Mouse (Mus musculus): ENCODE measurements around the gene Zdhhc18. TPM values are rescaled to one million over a fixed set of nuclear protein-coding genes. Genes with fewer than 3 reads are reported as not detected.
A peak's percentile ranks its signal among the peaks of the same experiment; 100 is the strongest.
"Not testable (repeated sequence)": the region's sequence is repeated elsewhere in the genome, so short reads cannot be mapped to it uniquely, and the experiment has no call there.

Zdhhc18 gene
- polyA plus RNA-seq, 1 experiment from 2014 or later: 1.1 TPM

DNA sequence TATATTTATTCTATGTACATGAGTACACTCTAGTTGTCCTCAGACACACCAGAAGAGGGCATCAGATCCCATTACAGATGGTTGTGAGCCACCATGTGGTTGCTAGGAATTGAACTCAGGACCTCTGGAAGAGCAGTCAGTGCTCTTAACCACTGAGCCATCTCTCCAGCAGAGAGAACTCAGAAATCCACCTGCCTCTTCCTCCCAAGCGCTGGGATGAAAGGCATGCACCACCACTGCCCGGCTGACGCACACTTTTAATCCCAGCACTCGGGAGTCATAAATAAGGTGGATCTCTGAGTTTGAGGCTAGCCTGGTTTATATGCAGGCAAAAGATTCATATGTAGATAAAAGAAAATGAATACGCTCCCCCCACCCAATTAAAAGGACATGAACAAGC, 490 bp downstream of the Zdhhc18 start:
- not testable (repeated sequence) for ATAC-seq (ENCODE audit: low read depth); H3K4me1 ChIP-seq (replicated peaks)
- H3K4me2 ChIP-seq: peak overlapping the region; percentile 59

DNA sequence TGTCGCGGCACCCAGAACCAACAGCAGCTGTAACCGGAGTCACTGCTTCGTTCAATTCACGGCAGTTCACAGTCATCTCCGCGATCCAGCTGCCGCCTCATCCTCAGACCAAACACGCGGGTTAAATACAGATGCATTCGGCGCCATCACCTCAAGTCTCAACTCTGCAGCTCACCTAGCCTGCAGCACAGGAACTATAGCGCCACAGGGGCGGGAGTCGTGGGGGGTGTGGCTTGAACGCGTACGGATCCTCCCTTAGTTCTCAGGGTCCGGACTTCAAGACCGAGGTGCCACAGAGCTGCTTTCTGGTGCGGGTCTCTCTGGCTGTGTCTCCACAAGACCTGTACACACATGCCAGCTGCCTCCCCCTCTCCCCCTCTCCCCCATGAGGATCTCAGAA, 4.3 kb downstream of the Zdhhc18 start:
- Histone ChIP-seq H3K36me3 (no peaks in the 10 kb centered on the region), H3K4me1 (replicated peaks) (peaks cover 6% of the 10 kb centered on the region), H3K9ac (no peak overlapping the region), H3K27me3 (no peaks in the 10 kb centered on the region), H3K4me3 (replicated peaks) (no peak overlapping the region), H3K4me2 (no peak overlapping the region), H3K27ac (no peak overlapping the region), H3K9me3 (replicated peaks) (no peaks in the 10 kb centered on the region; the same call in 1 of the 2 replicates)
- WGBS (ENCODE audit: insufficient replicate concordance): 55% methylated on average over 21 of the region's 21 CpGs
- DNase-seq (no peak), ATAC-seq (ENCODE audit: low read depth) (no peak)

More for the DNA sequence above, 490 bp downstream of the Zdhhc18 start:
- not testable (repeated sequence) for H3K36me3 ChIP-seq; H3K27me3 ChIP-seq; H3K27ac ChIP-seq; DNase-seq; H3K9me3 ChIP-seq (replicated peaks)
- H3K4me3 ChIP-seq (replicated peaks): peak overlapping the region; percentile 47
- H3K9ac ChIP-seq: 0 out of 2 replicates have a peak overlapping the region, but pooled peaks have one; percentile 47
- 67% methylated on average over 5 of the region's 5 CpGs for WGBS (ENCODE audit: insufficient replicate concordance)

DNA sequence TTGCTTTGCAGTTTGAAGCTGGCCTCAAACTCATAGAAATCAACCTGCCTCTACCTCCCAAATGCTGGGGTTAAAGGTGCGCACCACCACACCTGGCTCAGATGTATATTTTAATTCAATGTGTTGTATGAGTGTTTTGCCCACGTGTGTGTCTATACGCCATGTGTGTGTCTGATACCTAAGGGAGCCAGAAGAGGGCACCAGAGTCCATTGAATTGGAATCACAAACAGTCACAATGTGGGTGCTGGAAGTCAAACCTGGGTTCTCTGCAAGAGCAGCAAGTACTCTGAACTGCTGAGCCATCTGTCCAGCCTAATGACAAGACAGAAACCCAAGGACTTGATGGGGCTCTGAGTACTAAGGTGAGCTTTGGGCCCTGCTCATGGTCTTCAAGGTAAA, 4.8 kb downstream of the Zdhhc18 start:
- Histone ChIP-seq H3K9ac (no peak overlapping the region), H3K27ac (no peak overlapping the region)

DNA sequence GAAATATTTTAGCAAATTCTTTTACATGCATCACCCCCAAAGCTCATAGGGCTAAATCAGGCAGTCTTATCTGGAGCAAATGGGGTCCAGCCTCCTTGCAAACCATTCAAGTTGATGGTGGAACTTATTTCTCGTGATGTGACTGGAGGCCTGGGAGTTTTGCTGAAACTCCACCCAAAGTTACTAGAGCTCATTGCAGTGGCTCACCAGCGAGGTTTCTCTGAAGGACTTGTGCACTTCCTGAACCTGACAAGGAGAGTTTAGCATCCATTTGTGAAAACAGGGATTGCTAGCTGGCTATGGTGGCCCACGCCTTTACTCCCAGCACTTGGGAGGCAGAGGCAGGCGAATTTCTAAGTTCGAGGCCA, 15.9 kb downstream of the Zdhhc18 start:
- 71% methylated on average over 5 of the region's 5 CpGs for WGBS (ENCODE audit: insufficient replicate concordance)
- H3K4me3 ChIP-seq (replicated peaks): peak overlapping the region; percentile 76; the same call in 1 of the 2 replicates
- H3K9me3 ChIP-seq (replicated peaks): no peaks in the 10 kb centered on the region
- H3K36me3 ChIP-seq: no peaks in the 10 kb centered on the region
- ATAC-seq (ENCODE audit: low read depth) (no peak), DNase-seq (no peak)
- no peak overlapping the region for H3K27ac ChIP-seq
- H3K27me3 ChIP-seq: no peaks in the 10 kb centered on the region
- peaks cover 40% of the 10 kb centered on the region for H3K4me1 ChIP-seq (replicated peaks)
- H3K9ac ChIP-seq: peak overlapping the region; percentile 82; the same call in 1 of the 2 replicates
- peak overlapping the region; percentile 84 for H3K4me2 ChIP-seq

More for the DNA sequence above, 4.8 kb downstream of the Zdhhc18 start:
- ATAC-seq (ENCODE audit: low read depth) (no peak), DNase-seq (no peak)
- no peak overlapping the region for H3K4me2 ChIP-seq
- H3K4me1 ChIP-seq (replicated peaks): peaks cover 6% of the 10 kb centered on the region
- no peak overlapping the region for H3K4me3 ChIP-seq (replicated peaks)
- H3K36me3 ChIP-seq: no peaks in the 10 kb centered on the region
- WGBS (ENCODE audit: insufficient replicate concordance): 74% methylated on average over 3 of the region's 3 CpGs
- no peaks in the 10 kb centered on the region for H3K27me3 ChIP-seq
- H3K9me3 ChIP-seq (replicated peaks): no peaks in the 10 kb centered on the region; the same call in 1 of the 2 replicates

DNA sequence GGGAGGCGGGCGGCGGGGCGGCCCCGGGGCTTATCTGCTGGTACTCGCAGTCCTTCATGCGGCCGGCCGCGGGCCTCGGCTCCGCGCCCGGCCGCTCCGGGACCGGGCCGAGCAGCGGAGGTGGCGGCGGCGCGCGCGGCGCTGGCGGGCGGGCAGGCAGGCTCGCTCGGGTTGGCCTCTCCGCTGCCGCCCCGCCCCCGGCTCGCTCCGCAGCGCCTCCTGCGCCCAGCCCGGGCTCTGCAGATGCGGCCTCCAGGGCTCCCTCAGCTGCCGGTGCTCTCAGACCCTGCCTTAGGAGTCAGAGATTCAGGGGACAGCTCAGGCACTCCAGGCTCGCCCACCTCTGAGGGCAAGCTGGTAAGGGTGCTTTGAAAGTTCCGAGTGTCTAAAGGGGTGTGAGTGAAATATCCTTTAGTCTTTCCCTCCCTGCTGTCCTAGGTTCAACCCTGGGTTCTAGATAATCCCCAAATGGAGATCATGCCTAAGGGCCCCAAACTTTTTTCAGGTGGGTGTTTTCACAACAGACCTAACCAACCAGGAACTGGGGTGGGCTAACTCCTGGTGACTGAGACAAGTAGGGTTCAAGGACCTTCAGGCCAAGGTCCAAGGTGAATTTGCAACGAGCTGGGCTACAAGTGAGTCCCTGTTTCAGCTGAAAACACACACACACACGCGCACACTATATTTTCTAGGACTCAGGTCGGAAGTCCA, 16.5 kb downstream of the Zdhhc18 start:
- no peaks in the 10 kb centered on the region for H3K9me3 ChIP-seq (replicated peaks)
- peak; percentile 88 for ATAC-seq (ENCODE audit: low read depth)
- WGBS (ENCODE audit: insufficient replicate concordance): 9% methylated on average over 38 of the region's 47 CpGs

DNA sequence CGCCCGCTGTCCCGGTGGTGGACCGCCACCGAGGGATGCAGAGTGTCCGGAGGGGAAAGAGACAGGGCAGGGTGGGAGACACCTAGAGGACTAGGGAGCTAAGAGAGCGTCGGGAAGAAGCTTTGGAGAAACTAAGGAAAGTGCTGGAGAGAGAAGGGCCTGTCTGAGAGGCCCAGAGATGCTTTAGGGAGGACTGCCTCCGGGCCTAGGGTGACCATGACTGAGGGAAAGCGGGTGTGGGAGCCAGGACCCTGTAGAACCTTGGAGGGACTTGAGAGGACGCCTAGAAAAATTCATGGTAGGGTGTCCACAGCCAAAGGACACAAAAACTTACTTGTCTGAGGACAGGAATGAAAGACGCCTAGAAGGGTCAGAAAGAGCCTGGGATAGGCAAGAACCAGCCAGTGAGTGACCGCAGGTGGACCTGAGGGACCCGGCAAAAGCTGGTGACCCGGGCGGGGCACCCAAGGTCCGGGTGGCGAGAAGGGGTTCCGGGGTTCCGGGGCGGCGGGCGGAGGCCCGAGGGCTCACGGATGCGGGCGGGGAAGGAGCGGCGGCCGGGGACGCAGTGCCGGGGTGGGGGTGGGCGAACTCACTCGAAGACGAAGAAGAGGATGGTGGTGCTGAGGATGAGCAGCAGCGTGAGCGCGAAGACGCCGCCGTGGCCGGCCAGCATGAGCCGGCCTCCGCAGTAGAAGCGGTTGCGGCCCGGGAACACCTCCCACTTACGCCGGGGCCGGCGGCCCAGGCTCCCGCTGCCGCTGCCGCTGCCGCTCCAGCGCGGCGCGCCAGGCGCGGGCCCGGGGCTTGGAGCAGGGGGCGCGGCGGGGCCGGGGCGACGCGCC, 17.2 kb downstream of the Zdhhc18 start:
- H3K27ac ChIP-seq: peak overlapping the region; percentile 43
- WGBS (ENCODE audit: insufficient replicate concordance): 3% methylated on average over 51 of the region's 69 CpGs
- H3K9ac ChIP-seq: peak overlapping the region; percentile 82
- peaks cover 40% of the 10 kb centered on the region for H3K4me1 ChIP-seq (replicated peaks)
- no peaks in the 10 kb centered on the region for H3K9me3 ChIP-seq (replicated peaks)
- H3K27me3 ChIP-seq: no peaks in the 10 kb centered on the region
- H3K36me3 ChIP-seq: no peaks in the 10 kb centered on the region
- peak; percentile 69 for ATAC-seq (ENCODE audit: low read depth)
- H3K4me2 ChIP-seq: peak overlapping the region; percentile 84
- no peak for DNase-seq
- peak overlapping the region; percentile 76 for H3K4me3 ChIP-seq (replicated peaks)

More for the DNA sequence above, 16.5 kb downstream of the Zdhhc18 start:
- DNase-seq: peak; percentile 78
- peak overlapping the region; percentile 43 for H3K27ac ChIP-seq
- H3K4me2 ChIP-seq: peak overlapping the region; percentile 84
- H3K9ac ChIP-seq: peak overlapping the region; percentile 82
- H3K4me1 ChIP-seq (replicated peaks): peaks cover 40% of the 10 kb centered on the region
- no peaks in the 10 kb centered on the region for H3K27me3 ChIP-seq
- no peaks in the 10 kb centered on the region for H3K36me3 ChIP-seq
- H3K4me3 ChIP-seq (replicated peaks): peak overlapping the region; percentile 76

DNA sequence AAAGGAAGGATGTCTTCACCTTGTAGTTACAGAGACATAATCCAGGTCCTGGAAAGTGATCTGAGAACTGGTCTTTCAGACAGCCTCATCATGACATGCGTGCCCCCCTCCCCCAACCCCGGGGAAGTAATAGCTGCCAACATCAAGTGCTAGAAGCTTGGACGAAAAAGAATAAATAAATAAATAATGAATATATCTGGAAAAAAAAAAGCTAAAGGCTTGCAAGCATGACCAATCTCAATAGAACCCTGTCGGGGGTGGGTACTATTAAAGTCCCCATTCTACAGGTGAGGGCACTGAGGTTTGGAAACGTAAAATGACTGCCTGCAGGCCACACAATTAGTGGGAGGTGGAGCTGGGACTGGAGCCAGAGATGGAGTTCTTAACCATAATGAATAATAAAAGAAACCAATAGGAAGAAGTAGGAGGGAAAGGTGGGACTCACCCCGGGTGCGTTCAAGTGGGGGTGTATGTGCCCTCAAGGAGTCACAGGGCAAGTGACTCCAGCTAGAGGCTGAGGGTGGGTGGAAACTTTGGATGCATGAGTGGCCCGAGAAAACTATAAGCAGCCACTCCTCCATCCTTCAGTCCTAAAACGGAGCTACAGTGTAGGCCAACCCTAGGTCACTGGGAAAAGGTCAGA, 18.1 kb downstream of the Zdhhc18 start:
- Histone ChIP-seq H3K4me2 (peak overlapping the region; percentile 84), H3K4me1 (replicated peaks) (peaks cover 42% of the 10 kb centered on the region), H3K27ac (no peak overlapping the region), H3K9ac (peak overlapping the region; percentile 82), H3K36me3 (peaks cover 4% of the 10 kb centered on the region; the same call in 1 of the 2 replicates), H3K27me3 (no peaks in the 10 kb centered on the region), H3K4me3 (replicated peaks) (peak overlapping the region; percentile 76), H3K9me3 (replicated peaks) (no peaks in the 10 kb centered on the region)
- DNase-seq (no peak), ATAC-seq (ENCODE audit: low read depth) (no peak)
- 53% methylated on average over 9 of the region's 9 CpGs for WGBS (ENCODE audit: insufficient replicate concordance)

DNA sequence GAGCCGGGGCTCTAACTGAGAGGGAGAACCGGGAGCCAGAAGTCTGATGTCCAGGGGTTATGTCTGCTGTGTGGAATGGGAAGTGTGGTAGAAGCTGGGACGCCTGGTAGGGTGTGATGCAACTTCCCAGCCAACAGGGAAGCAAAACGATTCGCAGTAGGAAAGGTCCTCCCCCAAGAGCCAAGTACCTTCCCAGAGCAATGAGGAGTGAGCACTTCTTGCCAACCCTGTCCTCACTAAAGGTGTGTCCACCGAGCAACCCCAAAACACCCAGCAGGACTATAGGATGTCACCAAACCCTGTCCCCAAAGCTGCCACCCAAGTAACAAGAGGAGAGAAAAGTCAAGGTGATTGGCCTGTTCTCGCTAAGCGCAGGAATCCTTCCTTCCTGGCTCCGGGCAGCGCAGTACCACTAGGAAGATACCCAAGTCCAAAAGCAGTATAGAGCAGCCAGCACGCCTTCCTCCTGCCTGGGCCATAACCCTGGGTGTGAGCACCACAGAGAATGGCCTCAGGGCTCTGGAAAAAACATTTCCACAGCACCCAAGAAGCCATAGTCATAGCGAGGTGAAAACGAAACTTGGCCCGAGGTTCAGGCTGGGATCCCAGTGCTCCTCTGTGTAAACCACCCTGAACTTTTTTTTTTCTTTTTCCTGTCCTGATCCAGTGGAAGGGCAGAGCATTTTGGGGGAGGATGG, 18.7 kb downstream of the Zdhhc18 start:
- WGBS (ENCODE audit: insufficient replicate concordance): 64% methylated on average over 14 of the region's 14 CpGs
- DNase-seq: no peak
- peak overlapping the region; percentile 76; the same call in 1 of the 2 replicates for H3K4me3 ChIP-seq (replicated peaks)
- no peaks in the 10 kb centered on the region for H3K9me3 ChIP-seq (replicated peaks)
- H3K4me1 ChIP-seq (replicated peaks): peaks cover 49% of the 10 kb centered on the region
- ATAC-seq (ENCODE audit: low read depth): no peak
- no peaks in the 10 kb centered on the region for H3K27me3 ChIP-seq
- H3K9ac ChIP-seq: 0 out of 2 replicates have a peak overlapping the region, but pooled peaks have one; percentile 82
- H3K36me3 ChIP-seq: peaks cover 10% of the 10 kb centered on the region; the same call in 1 of the 2 replicates
- no peak overlapping the region for H3K27ac ChIP-seq
- peak overlapping the region; percentile 84 for H3K4me2 ChIP-seq

DNA sequence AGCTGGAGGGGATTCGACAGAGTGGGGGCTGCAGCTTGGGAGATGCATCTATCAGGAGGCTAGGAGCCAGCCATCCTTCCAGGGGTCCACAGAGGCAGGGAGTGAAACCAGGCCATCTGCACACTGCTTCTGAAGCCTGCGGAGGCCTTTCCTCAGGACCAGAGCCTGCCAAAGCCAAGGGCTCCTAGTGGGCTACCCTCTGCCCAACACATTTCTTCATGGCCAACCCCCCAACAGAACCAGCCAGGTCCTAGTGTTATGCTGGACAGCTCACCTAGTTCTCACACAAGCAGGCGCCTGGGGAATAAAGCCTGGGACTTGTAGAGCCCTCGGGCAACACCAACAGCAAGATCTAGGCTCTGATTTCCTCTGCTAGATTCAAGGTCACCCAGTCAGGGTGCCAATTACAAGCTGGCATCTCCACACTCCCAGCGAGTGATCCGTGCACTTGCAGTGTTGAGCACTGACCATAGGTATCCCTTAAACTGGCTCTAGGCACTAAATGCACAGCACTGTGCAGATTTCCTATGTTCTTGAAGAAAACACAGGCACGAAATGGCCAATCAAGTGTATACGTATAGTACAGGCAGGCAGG, 19.5 kb downstream of the Zdhhc18 start:
- no peak overlapping the region for H3K9ac ChIP-seq
- no peaks in the 10 kb centered on the region for H3K9me3 ChIP-seq (replicated peaks)
- DNase-seq (no peak), ATAC-seq (ENCODE audit: low read depth) (no peak)
- H3K4me2 ChIP-seq: no peak overlapping the region
- H3K27ac ChIP-seq: no peak overlapping the region
- H3K4me1 ChIP-seq (replicated peaks): peaks cover 57% of the 10 kb centered on the region
- peaks cover 16% of the 10 kb centered on the region; the same call in 1 of the 2 replicates for H3K36me3 ChIP-seq
- no peaks in the 10 kb centered on the region for H3K27me3 ChIP-seq
- no peak overlapping the region for H3K4me3 ChIP-seq (replicated peaks)
- 80% methylated on average over 8 of the region's 8 CpGs for WGBS (ENCODE audit: insufficient replicate concordance)

DNA sequence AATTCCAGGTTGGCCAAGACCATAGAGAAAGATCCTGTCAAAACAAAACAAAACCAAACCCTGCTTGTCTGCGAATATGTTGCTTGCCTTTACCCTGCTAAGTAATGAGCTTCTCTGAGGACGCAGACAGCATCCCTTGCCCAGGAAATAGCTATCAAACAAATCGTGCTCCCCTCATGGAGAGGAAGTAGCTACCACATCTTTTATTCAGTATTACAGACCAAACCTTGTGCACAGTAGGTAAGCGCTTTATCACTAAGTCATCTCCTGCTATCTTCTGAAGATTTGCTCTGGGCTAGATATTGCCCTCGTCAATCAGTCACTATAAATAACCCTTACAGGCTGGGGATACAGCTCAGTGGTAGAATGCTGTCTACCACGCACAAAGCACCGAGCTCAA, 20.8 kb downstream of the Zdhhc18 start:
- Histone ChIP-seq H3K9me3 (replicated peaks) (no peaks in the 10 kb centered on the region), H3K4me1 (replicated peaks) (peaks cover 67% of the 10 kb centered on the region), H3K27ac (no peak overlapping the region), H3K4me3 (replicated peaks) (no peak overlapping the region), H3K27me3 (no peaks in the 10 kb centered on the region), H3K36me3 (peaks cover 21% of the 10 kb centered on the region; the same call in 1 of the 2 replicates), H3K4me2 (no peak overlapping the region), H3K9ac (no peak overlapping the region)
- 64% methylated on average over 7 of the region's 7 CpGs for WGBS (ENCODE audit: insufficient replicate concordance)
- DNase-seq (no peak), ATAC-seq (ENCODE audit: low read depth) (no peak)
